Mouse (Mus musculus): ENCODE data around the gene Efna5. TPM values are rescaled to one million over a fixed set of nuclear protein-coding genes. Genes with fewer than 3 reads are reported as not detected.
A peak's percentile ranks its signal among the peaks of the same experiment; 100 is the strongest.

Gene Efna5
- polyA plus RNA-seq, 1 experiment from 2014 or later: 26.9 TPM

DNA sequence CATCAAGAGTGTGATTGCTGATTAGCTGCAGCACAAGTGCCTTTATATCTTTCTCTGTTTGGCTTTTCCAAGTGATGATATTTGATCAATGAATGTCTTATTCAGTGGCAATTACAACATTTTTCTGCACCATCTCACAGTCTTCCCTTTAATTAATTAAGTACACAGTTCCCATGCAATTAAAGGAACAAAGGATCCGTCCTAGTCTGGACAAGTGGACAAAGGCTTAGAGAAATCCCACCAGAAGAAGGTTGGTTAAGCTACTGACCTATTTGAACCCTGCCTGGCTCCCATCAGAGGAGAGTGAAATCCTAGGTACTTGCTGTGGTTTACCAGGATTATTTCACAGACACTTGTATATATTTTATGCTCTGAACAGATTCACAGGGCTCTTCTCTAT is 252.6 kb downstream of the Efna5 start:
- ATAC-seq (ENCODE audit: low FRiP score, low TSS enrichment): no peak
- peaks cover 6% of the 10 kb centered on the region; the same call in 1 of the 2 replicates for H3K4me1 ChIP-seq (ENCODE audit: insufficient read depth, low read length)
- H3K4me2 ChIP-seq (replicated peaks; ENCODE audit: low read depth, low read length): no peak overlapping the region
- H3K27ac ChIP-seq (ENCODE audit: low read length): no peak overlapping the region
- no peaks in the 10 kb centered on the region for H3K36me3 ChIP-seq (ENCODE audit: insufficient read depth, low read length)
- no peaks in the 10 kb centered on the region for H3K27me3 ChIP-seq (ENCODE audit: insufficient read depth, low read length)
- WGBS: 87% methylated on average over 1 of the region's 1 CpGs
- H3K9me3 ChIP-seq (ENCODE audit: low read length): no peaks in the 10 kb centered on the region
- H3K9ac ChIP-seq (replicated peaks; ENCODE audit: low read length): no peak overlapping the region
- H3K4me3 ChIP-seq (ENCODE audit: low read length): no peak overlapping the region

DNA sequence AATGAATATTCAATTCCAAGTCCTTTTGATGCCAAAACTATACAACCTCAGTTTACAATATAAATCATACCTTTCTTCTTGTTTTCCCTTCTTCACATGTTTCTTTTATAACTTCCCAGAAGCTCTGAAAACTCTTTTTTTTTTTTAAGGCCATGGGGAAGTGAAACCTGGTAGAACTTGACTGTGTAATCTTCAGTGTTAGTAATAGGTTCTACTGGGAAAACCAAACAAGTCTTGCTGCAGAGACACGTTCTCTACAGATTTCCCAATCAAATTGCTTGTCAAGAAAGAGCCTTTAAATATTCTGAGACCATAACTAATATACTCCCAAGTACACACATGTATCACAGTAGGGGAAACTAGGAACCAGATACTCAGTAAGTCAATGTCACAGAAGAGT is 253.6 kb downstream of the Efna5 start:
- Histone ChIP-seq H3K27me3 (ENCODE audit: insufficient read depth, low read length) (no peaks in the 10 kb centered on the region), H3K4me3 (ENCODE audit: low read length) (no peak overlapping the region), H3K4me1 (ENCODE audit: insufficient read depth, low read length) (peaks cover 6% of the 10 kb centered on the region; the same call in 1 of the 2 replicates), H3K27ac (ENCODE audit: low read length) (no peak overlapping the region), H3K9ac (replicated peaks; ENCODE audit: low read length) (no peak overlapping the region), H3K4me2 (replicated peaks; ENCODE audit: low read depth, low read length) (no peak overlapping the region), H3K9me3 (ENCODE audit: low read length) (no peaks in the 10 kb centered on the region), H3K36me3 (ENCODE audit: insufficient read depth, low read length) (no peaks in the 10 kb centered on the region)
- WGBS: 79% methylated on average over 1 of the region's 1 CpGs
- no peak for ATAC-seq (ENCODE audit: low FRiP score, low TSS enrichment)

DNA sequence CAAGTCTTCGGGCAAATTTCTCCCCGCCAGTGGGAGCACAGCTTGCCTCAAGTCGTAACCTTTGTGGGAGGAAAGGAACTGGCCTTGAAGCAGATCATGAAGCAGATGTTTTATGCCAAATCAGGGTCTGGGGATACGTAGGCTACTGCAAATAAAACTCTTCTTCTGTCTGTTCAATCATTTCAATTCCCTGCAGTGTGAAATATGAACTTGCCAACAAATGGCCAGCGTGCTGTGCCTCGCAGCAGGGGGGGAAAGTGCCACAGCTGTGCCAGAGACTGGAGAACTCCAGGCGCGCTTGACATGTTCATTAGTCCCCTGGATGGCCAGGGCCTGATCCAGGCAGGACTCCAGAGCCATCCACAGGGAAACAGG is 255.5 kb downstream of the Efna5 start:
- ATAC-seq (ENCODE audit: low FRiP score, low TSS enrichment): no peak
- H3K27me3 ChIP-seq (ENCODE audit: insufficient read depth, low read length): no peaks in the 10 kb centered on the region
- 36% methylated on average over 8 of the region's 8 CpGs for WGBS
- no peak overlapping the region for H3K4me2 ChIP-seq (replicated peaks; ENCODE audit: low read depth, low read length)
- no peak overlapping the region for H3K9ac ChIP-seq (replicated peaks; ENCODE audit: low read length)
- H3K4me3 ChIP-seq (ENCODE audit: low read length): no peak overlapping the region
- H3K27ac ChIP-seq (ENCODE audit: low read length): no peak overlapping the region
- H3K9me3 ChIP-seq (ENCODE audit: low read length): no peaks in the 10 kb centered on the region
- peaks cover 6% of the 10 kb centered on the region; the same call in 1 of the 2 replicates for H3K4me1 ChIP-seq (ENCODE audit: insufficient read depth, low read length)
- H3K36me3 ChIP-seq (ENCODE audit: insufficient read depth, low read length): no peaks in the 10 kb centered on the region

DNA sequence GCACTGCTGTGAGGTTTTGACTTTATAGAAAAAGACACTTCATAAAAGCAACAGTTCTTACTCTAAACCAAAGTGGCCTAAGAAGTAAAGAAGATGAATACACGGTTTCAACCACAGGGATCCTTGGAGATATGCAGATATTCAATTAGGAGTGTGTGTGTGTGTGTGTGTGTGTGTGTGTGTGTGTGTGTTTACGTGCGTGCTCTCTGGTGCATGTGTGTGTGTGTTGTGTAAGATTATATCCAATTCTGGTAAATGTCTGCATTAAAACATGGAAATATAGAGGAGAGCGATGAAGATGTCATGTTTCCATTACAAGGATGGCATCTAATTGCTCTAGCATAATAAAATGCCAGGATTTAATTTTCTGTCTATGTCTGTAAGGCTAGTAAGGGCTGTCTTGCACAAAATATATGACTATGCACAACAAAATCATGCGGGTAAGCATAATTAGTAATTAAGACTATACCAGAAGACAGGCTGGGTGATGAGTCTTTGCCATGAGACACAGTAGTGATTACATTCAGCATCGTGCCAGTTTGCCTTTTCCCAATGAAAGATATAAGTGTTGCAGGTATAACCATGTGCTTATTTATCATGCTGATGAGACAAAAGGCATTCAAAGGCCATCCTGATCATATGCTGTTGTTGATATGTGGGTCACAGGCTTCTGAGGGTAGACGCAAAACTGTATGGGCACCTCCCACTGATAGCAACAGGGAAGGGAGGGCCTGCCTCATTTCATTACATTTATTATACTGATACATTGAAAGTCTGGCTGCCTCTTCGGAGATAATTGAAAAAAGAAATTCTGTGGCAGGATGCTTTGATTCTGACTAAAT is 256.1 kb downstream of the Efna5 start:
- Histone ChIP-seq H3K9me3 (ENCODE audit: low read length) (no peaks in the 10 kb centered on the region), H3K27ac (ENCODE audit: low read length) (no peak overlapping the region), H3K4me3 (ENCODE audit: low read length) (no peak overlapping the region), H3K27me3 (ENCODE audit: insufficient read depth, low read length) (no peaks in the 10 kb centered on the region), H3K9ac (replicated peaks; ENCODE audit: low read length) (no peak overlapping the region), H3K36me3 (ENCODE audit: insufficient read depth, low read length) (no peaks in the 10 kb centered on the region), H3K4me2 (replicated peaks; ENCODE audit: low read depth, low read length) (no peak overlapping the region), H3K4me1 (ENCODE audit: insufficient read depth, low read length) (peaks cover 6% of the 10 kb centered on the region; the same call in 1 of the 2 replicates)
- 74% methylated on average over 8 of the region's 8 CpGs for WGBS
- no peak for ATAC-seq (ENCODE audit: low FRiP score, low TSS enrichment)

DNA sequence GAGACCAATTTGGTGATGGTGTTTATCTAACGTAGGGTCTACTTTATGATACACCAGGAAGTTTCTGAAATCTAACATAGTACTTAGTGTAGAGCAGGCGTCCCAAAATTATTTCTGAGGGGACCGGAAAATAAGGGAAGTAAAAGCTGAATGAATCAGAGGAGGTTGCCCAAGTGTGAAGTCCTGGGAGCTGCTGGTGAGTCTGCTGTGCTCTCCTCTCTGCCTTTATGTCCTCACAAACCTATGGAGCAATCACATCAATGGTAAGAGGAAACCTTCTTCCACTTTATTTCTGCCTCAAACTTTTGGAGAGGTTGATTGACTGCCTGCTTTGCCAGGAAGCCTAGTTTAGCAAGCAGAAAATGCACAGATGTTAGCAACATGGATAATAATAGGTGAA is 257.9 kb downstream of the Efna5 start:
- H3K9me3 ChIP-seq (ENCODE audit: low read length): no peaks in the 10 kb centered on the region
- no peak overlapping the region for H3K27ac ChIP-seq (ENCODE audit: low read length)
- 84% methylated on average over 3 of the region's 3 CpGs for WGBS
- H3K4me3 ChIP-seq (ENCODE audit: low read length): no peak overlapping the region
- no peak overlapping the region for H3K9ac ChIP-seq (replicated peaks; ENCODE audit: low read length)
- no peaks in the 10 kb centered on the region for H3K27me3 ChIP-seq (ENCODE audit: insufficient read depth, low read length)
- H3K4me2 ChIP-seq (replicated peaks; ENCODE audit: low read depth, low read length): no peak overlapping the region
- H3K36me3 ChIP-seq (ENCODE audit: insufficient read depth, low read length): no peaks in the 10 kb centered on the region
- H3K4me1 ChIP-seq (ENCODE audit: insufficient read depth, low read length): peaks cover 6% of the 10 kb centered on the region; the same call in 1 of the 2 replicates
- no peak for ATAC-seq (ENCODE audit: low FRiP score, low TSS enrichment)

DNA sequence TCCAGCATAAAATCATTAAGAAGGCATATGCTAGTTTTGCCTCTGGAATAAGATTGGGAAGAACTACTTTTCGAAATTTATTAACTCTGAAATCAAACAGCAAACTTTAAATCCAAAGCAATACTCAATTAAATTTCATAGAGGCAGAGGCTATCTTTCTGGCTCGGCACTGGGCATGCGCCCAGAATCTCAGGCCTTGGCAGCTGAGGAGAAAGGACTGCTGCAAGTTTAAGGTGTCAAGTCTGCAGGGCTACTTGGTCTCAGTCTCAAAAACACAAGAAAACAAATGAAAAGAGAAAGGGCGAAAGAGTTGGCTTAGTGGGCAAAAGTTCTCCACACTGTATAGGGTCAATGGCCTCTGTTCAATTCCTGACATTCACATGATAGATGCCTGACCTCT is 258.6 kb downstream of the Efna5 start:
- no peaks in the 10 kb centered on the region for H3K9me3 ChIP-seq (ENCODE audit: low read length)
- peaks cover 6% of the 10 kb centered on the region; the same call in 1 of the 2 replicates for H3K4me1 ChIP-seq (ENCODE audit: insufficient read depth, low read length)
- H3K4me2 ChIP-seq (replicated peaks; ENCODE audit: low read depth, low read length): no peak overlapping the region
- no peak overlapping the region for H3K4me3 ChIP-seq (ENCODE audit: low read length)
- H3K36me3 ChIP-seq (ENCODE audit: insufficient read depth, low read length): no peaks in the 10 kb centered on the region
- WGBS: 88% methylated on average over 4 of the region's 4 CpGs
- no peak for ATAC-seq (ENCODE audit: low FRiP score, low TSS enrichment)
- H3K9ac ChIP-seq (replicated peaks; ENCODE audit: low read length): no peak overlapping the region
- no peaks in the 10 kb centered on the region for H3K27me3 ChIP-seq (ENCODE audit: insufficient read depth, low read length)
- H3K27ac ChIP-seq (ENCODE audit: low read length): no peak overlapping the region

DNA sequence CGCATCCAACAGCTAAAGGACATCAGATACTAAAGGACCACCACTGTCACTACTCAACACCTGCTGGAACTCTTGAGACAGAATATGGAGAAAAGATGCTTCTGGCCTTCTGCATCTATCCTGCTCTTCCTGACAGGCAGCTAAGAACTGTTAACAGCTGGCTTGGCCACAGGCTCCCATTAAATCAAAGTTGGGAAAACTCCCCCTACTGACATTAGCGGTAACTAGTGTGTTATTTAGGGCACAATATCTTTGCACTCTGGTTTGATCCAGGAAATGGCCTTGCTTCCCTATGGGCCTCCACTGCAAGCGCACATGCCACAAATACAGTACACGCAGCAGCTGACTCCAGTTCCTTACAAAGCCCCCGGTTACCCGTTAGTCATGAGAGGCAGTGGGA is 266.0 kb downstream of the Efna5 start:
- no peaks in the 10 kb centered on the region for H3K27me3 ChIP-seq (ENCODE audit: insufficient read depth, low read length)
- H3K4me1 ChIP-seq (ENCODE audit: insufficient read depth, low read length): peaks cover 14% of the 10 kb centered on the region; the same call in 1 of the 2 replicates
- no peak overlapping the region for H3K9ac ChIP-seq (replicated peaks; ENCODE audit: low read length)
- H3K4me3 ChIP-seq (ENCODE audit: low read length): no peak overlapping the region
- no peaks in the 10 kb centered on the region for H3K36me3 ChIP-seq (ENCODE audit: insufficient read depth, low read length)
- no peak overlapping the region for H3K4me2 ChIP-seq (replicated peaks; ENCODE audit: low read depth, low read length)
- WGBS: 46% methylated on average over 6 of the region's 6 CpGs
- peak; percentile 49; the same call in 1 of the 2 replicates for ATAC-seq (ENCODE audit: low FRiP score, low TSS enrichment)
- no peaks in the 10 kb centered on the region for H3K9me3 ChIP-seq (ENCODE audit: low read length)
- H3K27ac ChIP-seq (ENCODE audit: low read length): no peak overlapping the region

DNA sequence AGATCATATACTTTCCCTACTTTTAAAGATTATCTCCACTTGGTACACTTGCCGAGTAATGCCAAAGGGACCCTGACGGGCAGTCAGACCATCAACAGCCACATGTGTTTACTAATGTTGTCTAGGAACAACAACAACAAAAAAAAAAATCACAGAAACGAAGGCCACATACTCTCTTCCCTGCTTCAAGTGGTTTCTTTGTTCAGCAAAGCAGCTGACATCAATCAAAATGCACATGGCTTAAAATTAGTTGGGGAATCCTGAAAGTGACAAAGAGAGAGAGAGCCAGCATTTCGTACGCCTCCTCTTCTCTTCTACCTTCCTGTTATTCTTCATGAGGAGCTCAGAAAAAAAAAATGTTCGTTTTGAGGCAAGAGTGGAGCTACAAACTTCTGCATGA is 266.4 kb downstream of the Efna5 start:
- H3K9ac ChIP-seq (replicated peaks; ENCODE audit: low read length): no peak overlapping the region
- no peak overlapping the region for H3K4me3 ChIP-seq (ENCODE audit: low read length)
- H3K36me3 ChIP-seq (ENCODE audit: insufficient read depth, low read length): no peaks in the 10 kb centered on the region
- no peak for ATAC-seq (ENCODE audit: low FRiP score, low TSS enrichment)
- H3K27ac ChIP-seq (ENCODE audit: low read length): no peak overlapping the region
- WGBS: 50% methylated on average over 6 of the region's 6 CpGs
- H3K27me3 ChIP-seq (ENCODE audit: insufficient read depth, low read length): no peaks in the 10 kb centered on the region
- H3K9me3 ChIP-seq (ENCODE audit: low read length): no peaks in the 10 kb centered on the region
- H3K4me2 ChIP-seq (replicated peaks; ENCODE audit: low read depth, low read length): no peak overlapping the region
- peaks cover 14% of the 10 kb centered on the region; the same call in 1 of the 2 replicates for H3K4me1 ChIP-seq (ENCODE audit: insufficient read depth, low read length)

DNA sequence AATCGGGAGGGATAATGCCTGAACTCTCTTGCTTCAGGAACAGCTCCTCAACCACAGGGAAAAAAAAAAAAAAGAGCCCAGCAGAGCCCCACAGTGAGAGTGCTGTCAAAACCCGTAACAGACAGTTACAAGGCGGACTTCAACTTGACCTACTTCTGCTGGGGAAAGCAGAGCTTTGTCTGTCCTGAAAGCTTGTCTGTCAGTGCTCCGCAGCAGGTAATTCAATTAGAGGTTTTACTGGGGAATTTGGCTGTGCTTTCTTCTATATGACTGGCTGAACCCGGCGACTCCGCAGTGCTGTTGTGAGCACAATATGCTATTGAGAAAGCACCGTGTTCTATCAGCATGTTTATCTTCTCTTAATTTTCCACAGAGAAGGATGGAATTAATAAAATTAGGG is 266.9 kb downstream of the Efna5 start:
- 57% methylated on average over 8 of the region's 8 CpGs for WGBS
- no peak for ATAC-seq (ENCODE audit: low FRiP score, low TSS enrichment)
- peaks cover 14% of the 10 kb centered on the region; the same call in 1 of the 2 replicates for H3K4me1 ChIP-seq (ENCODE audit: insufficient read depth, low read length)

DNA sequence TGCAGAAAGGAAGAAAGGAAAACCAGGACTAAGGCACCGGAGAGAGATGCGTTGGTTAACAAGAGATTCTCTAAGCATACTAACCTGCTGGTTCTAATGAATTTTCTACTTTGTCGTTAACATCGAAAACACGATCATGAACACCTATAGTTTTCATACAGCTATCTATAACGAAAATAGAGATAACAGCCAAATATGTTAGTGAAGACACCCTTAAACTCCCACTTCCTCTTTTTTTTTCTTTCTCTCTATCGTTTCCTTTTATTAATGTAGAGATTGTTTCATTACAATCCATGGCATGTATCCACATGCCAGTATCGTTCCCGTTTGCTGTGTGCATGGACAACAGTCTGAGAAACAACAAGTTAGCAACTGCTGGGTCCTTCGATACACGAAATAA is 267.9 kb downstream of the Efna5 start:
- H3K4me1 ChIP-seq (ENCODE audit: insufficient read depth, low read length): peaks cover 14% of the 10 kb centered on the region; the same call in 1 of the 2 replicates
- H3K4me3 ChIP-seq (ENCODE audit: low read length): no peak overlapping the region
- H3K27ac ChIP-seq (ENCODE audit: low read length): no peak overlapping the region
- no peaks in the 10 kb centered on the region for H3K36me3 ChIP-seq (ENCODE audit: insufficient read depth, low read length)
- H3K9ac ChIP-seq (replicated peaks; ENCODE audit: low read length): no peak overlapping the region
- ATAC-seq (ENCODE audit: low FRiP score, low TSS enrichment): no peak
- H3K4me2 ChIP-seq (replicated peaks; ENCODE audit: low read depth, low read length): no peak overlapping the region
- WGBS: 93% methylated on average over 11 of the region's 11 CpGs
- no peaks in the 10 kb centered on the region for H3K27me3 ChIP-seq (ENCODE audit: insufficient read depth, low read length)
- no peaks in the 10 kb centered on the region for H3K9me3 ChIP-seq (ENCODE audit: low read length)

More for the DNA sequence above, 266.9 kb downstream of the Efna5 start:
- Histone ChIP-seq H3K27me3 (ENCODE audit: insufficient read depth, low read length) (no peaks in the 10 kb centered on the region), H3K9me3 (ENCODE audit: low read length) (no peaks in the 10 kb centered on the region), H3K36me3 (ENCODE audit: insufficient read depth, low read length) (no peaks in the 10 kb centered on the region), H3K4me2 (replicated peaks; ENCODE audit: low read depth, low read length) (no peak overlapping the region), H3K4me3 (ENCODE audit: low read length) (no peak overlapping the region), H3K9ac (replicated peaks; ENCODE audit: low read length) (no peak overlapping the region), H3K27ac (ENCODE audit: low read length) (no peak overlapping the region)

All from kidney, embryonic 16.5 days (tissue).